Mouse (Mus musculus): Measurements from ENCODE around the gene Hoxb8.

The Hoxb8 gene

DNA sequence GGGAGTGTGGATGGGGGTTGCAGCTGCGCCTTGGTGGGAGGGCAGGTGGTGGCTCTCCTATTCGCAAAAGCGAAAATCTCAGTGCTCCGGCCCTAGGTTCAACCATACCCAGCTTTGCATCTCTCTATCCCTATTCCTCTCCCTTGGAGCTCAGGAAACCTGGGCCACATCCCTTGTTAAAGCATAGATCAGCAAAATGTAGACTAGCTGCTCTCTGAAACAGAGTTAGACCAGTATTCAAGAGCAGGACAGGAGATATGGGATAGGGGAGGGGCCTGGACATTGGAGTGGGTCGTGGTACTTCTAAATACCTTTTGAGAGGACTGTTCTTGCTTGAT, 33.6 kb downstream of the Hoxb8 start:
- no peak for DNase-seq (ENCODE audit: low spot score in 2 of 2)

DNA sequence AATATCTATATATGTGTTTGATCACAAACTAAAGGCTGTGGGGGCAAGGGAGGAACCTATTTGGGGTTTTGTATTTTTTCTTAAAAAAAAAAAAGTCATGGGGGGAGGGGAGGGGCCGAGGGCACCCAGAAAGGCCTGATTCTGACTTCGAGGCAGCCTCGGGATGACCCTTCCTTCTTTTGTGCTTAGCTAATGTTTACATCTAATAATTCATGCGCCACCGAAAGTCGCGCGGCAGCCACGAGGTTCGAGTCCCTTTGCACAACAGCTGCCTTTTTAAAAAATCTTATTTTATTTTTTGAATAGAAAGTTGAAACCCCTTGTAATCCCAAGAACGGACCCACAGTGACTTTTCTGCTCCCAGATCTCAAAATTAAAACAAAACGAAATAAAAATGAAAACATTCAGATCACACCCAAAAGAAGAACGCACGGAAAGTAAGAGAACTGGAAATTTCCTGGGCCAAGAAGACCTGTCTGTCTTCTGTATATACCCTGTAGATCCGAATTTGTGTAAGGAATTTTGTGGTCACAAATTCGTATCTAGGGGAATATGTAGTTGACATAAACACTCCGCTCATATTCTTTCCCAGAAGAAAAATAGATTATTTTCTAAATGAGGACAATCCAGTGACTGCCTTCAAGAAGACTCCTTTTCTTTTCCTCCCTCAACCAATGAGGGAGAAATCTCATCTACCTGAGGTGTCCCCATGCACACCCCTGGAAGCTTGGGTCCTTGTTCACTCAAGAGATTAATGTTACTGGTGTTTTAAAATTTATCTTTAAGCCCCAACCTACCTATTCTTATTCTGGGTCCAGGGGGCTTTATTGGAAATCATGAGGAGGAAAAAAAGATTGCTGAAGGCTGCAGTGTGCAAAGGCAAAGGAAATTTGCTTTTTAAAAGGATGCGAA, 35.2 kb downstream of the Hoxb8 start:
- DNase-seq (ENCODE audit: low spot score in 2 of 2), result no peak

DNA sequence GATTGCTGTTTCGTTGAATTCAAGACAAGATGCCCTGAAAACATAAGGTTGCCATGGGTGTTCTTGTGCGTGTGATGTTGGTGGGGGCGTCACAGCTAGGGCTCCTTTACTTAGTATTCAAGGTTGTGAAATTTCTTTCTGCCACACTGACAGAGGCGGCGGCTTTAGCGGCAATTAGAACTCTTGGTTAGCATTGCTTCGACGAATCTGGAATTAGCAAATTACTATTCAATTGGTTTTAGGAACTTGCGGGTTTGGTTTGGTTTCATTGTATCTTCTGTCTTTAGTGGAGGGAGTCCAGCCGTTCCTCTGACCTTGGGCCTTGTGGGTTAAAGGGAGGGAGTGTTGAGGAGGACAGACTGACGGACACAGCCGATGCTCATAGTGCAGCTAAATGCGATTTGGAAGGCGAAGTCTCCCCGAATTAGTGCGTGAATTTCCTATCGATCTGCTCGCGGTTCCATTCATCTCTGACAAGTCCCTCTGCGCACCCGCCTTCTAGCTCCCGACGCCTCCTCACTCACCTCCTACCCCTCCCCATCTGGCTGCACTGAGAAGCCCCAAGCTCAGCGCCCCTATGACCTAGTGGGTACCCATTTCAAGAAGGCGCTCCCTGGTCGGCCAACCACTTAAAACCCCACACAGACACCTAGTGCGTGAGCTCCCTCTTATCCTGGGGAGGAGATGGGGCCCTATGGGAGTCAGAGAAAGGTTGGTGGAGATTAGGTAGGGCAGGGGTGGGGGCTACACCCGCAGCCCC, 36.1 kb downstream of the Hoxb8 start, which contains the start of gene Hoxb4:
Hoxb4 (plus strand) TSS at position 660 of the 760 bp plus-strand sequence.
- DNase-seq (ENCODE audit: low spot score in 2 of 2), result no peak

DNA sequence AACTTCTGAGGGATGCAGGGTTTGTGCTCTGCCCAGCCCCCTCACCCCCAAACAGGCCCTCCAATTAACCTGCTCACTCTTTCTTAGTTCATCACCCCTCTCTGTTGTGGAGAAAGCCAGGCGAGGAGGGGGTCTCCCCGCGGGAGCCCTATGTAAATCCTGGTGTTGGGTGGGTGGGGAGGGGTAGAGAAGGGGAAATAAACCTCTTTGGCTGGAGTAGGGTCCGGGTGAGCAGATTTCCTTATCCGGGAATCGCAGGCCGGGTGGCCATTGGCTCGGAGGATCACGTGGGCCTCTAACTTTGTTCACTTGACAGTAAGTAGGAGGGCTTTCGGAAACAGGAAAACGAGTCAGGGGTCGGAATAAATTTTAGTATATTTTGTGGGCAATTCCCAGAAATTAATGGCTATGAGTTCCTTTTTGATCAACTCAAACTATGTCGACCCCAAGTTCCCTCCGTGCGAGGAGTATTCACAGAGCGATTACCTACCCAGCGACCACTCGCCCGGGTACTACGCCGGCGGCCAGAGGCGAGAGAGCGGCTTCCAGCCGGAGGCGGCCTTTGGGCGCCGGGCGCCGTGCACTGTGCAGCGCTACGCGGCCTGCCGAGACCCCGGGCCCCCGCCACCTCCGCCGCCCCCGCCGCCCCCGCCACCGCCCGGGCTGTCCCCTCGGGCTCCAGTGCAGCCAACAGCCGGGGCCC, 36.8 kb downstream of the Hoxb8 start:
- DNase-seq (ENCODE audit: low spot score in 2 of 2), result no peak

DNA sequence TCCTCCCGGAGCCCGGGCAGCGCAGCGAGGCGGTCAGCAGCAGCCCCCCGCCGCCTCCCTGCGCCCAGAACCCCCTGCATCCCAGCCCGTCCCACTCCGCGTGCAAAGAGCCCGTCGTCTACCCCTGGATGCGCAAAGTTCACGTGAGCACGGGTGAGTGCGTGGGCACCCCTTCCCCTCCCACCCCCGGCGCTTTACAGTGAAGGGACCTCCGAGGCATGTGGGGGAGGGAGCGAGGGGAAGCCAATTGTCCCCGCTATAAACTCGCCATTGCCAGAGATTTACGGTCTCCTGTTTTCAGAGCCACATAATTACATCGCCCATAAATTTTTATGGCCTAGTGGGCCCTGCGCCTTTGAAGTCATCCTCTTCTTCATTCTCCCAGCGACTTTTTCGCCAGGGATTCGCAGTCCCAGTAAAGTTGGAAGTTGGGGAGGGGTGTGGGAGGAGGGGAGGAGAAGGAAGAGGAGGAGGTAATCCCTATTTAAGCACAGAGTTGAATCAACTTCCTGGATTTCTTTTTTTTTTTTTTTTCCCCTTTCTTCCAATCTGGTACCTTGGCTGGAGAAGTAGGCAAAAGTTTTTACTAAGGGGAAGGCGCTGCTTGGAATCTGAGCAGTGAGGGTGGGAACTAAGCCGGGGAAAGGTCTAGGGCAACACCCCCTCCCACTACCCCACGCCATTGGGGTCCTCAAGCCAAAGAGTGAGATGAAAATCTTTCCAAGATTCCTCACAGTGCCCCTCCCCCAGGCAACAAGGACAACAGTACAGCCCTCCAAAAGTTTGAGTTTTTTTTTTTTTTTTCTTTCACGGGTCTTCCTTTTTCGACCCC, 37.6 kb downstream of the Hoxb8 start:
- DNase-seq (ENCODE audit: low spot score in 2 of 2), result no peak

DNA sequence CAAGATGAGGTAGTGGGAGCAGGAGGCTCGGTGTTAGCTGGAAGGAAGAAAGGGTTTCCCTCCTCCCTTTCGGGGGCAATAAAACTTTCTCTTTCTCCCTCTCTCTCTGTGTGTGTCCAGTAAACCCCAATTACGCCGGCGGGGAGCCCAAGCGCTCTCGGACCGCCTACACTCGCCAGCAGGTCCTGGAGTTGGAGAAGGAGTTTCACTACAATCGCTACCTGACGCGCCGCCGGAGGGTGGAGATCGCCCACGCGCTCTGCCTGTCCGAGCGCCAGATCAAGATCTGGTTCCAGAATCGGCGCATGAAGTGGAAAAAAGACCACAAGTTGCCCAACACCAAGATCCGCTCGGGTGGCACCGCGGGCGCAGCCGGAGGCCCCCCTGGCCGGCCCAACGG, 38.2 kb downstream of the Hoxb8 start:
- no peak for DNase-seq (ENCODE audit: low spot score in 2 of 2)

DNA sequence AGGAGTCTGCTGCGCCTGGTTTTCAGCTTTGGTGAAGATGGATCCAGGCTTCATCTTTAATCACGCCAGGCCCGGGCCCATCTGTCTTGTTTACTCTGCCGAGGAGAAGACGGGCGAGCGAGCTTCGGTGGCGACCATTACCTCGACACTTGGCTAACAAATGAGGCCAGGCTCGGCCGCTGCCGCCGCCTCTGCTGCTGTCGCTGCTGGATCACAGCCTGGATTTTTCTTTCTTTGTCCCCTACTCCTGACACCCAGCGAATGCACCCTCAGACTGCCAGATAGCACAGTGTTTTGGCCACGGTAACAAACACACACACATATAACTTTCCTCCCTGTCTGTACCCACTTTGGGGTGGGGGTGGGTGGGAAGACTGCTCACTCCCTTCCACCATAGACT, 39.0 kb downstream of the Hoxb8 start:
- DNase-seq (ENCODE audit: low spot score in 2 of 2), result no peak

DNA sequence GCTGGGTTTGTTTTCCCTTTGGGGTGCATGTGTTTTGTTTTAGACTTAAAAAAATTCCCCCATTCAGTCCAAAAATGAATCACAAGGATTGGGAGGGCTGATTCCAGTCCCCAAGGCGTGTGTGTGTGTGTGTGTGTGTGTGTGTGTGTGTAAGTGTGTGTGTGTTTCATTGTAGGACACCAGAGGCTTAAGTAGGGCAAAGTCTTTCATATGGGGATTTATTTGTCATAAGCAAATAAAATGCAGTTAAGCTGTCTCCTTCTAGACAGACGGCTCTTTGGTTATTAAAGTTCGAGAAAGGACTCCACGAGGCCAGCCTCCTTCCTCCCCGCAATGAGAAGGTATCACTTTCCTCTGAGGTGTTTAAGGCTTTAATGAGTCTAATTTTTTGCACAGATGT, 40.1 kb downstream of the Hoxb8 start:
- no peak for DNase-seq (ENCODE audit: low spot score in 2 of 2)

DNA sequence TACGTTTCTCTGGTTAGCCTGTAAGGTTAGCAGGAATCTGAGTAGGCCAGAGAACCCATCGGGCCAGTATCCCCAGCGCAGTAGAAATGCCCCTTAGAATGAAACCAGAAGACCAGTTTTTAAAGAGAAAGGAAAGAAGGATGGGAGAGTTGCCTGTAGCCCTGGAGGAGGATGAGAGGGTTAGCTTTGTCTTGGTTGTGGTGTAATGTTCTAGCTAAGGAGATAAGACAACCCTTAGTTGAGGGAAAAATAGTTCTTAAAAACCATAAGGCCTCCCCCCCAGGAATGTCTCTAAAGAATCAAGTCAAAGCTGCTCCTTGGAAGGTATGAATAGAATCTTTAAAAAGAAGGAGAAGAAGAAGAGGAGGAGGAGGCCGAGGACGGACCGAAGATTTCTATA, 41.0 kb downstream of the Hoxb8 start:
- DNase-seq (ENCODE audit: low spot score in 2 of 2), result no peak

DNA sequence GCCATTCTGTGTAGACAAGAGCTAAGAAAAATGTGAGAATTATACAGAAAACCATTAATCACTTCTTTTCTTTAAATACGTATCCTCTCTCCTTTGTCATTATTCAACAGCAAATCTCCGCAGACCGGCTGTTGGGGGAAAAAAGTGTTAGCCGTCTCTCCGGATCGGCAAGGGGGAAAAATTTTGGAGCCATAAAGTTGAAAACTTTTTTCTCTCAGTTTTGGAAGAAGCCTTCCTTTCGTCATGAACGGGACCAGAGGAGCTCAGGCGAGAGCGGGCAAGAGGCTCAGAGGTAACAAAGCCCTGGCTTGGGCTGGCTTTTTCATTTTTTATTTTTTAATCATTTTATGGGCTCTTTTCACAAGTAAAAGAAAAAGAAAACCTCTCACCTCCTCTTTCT, 41.4 kb downstream of the Hoxb8 start, which contains the start of gene Hoxb3:
Hoxb3 (plus strand) TSS at position 173 of the 400 bp plus-strand sequence.
- DNase-seq (ENCODE audit: low spot score in 2 of 2), result no peak

DNA sequence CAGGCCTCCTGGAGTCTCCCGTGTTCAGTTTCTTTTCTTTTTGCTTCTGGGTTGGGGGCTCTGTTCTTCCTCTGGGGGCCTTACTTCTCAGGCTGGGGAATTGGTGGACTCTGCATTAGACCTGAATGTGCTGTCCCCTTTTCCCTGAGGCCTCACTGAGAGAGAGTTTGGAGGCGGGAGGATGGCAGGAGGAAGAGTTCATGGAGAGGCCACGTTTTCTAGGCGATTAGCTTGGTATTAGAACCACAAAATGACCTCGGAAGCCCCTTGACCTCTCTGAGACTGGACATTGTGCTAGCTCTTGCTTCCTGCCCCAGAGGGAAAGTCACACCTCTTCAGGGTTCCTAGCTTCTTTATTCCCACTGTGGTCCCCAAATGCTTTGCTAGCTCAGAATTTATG, 42.4 kb downstream of the Hoxb8 start:
- DNase-seq (ENCODE audit: low spot score in 2 of 2), result no peak

DNA sequence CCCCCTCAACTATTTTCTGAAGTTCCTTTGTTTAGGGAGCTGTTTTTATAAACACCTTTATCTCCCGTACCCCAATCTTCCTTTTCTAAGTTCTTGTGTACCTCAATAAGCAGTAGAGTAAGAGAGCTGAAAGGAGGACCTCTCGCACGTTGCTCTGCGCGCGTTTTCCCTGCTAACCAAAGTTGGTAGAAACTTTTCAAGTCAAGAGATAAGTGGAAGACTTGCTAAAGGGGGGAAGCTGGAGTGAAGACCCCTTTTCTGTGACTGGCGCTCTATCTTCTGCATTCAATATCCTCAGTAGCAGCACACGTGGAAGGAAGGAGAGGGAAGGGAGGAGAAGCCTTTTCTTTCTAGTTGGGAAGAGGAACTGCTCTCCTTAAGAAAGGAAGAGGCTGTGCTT, 43.3 kb downstream of the Hoxb8 start:
- DNase-seq (ENCODE audit: low spot score in 2 of 2), result no peak

DNA sequence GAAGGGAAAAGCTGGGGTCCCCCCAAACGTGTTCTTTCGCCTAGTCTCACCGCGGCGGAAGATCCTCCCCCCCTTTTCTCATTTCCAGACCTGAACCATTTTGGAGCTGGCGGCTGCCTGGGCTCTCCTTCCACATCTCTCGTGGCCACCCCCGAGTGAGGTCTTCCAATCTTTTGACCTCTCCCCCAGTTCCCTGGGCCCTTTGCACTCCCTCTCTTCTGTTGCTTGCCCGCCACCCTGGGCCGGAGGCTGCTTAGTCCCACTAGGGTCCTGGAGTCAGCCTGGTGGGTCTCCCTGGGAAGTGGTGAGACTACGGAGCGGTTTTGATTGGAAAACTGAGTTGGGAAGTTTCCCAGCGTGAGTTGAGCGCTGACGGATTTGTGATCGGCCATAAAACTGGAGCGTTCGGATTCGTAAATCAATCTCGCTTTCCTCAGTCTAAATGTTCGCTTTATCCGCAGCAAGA, 44.1 kb downstream of the Hoxb8 start:
- no peak for DNase-seq (ENCODE audit: low spot score in 2 of 2)

DNA sequence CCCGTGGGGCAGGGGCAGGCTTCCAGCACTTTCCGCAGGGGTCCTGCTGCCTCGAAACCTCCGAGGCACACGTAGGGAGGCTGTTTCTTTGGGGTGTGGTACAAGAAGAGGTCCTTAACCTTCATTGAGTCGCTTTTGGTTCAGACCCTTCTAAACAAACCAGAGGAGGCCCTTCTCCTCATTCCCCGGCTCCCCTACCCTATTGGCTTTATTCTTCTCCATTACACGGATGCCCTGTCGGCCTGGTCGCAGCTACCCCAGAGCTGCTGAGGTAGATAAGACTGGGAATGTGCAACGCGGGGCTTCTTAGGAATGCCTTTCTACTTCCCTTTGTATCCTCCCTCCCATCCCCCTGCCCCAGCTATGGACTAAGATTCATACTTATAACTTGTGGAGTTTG, 45.0 kb downstream of the Hoxb8 start:
- no peak for DNase-seq (ENCODE audit: low spot score in 2 of 2)

DNA sequence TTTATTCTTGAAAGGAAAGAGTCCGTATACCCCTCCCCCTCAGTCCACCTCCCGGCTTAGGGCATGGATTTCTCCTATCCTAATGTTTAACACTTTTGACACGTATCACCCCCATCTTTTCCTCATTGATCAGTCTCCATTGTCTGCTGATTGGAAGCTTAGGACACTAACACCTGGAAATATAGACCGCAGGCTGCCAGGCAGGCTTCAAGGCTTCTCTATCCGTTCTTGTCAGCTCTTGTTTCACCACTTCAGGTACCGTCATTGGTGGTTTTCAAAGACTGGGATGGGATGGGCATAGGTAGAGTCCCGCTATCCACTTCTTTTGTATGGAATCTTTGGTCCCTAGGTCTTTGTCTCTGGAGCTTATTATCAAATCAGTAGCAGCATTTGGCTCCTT, 45.4 kb downstream of the Hoxb8 start:
- DNase-seq (ENCODE audit: low spot score in 2 of 2), result no peak

DNA sequence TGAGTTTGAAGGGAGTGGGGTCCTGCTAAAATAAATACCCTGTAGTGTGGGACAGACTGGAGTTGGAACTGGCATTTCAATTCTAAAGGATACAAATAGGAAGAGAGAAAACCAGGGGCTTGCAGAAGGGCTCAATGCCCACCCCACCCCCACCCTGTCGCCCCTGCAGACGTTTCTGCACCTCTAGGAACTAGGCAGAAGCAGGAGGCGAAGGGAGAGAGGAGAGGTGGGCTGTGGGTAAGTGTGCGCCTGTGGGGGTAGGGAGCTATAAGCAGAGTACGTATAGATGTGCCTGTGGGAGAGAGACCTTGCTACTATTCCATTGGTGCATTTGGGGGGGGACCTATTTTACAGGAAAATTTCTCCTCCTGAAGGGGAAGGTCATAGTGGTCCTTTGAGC, 46.0 kb downstream of the Hoxb8 start:
- DNase-seq (ENCODE audit: low spot score in 2 of 2), result no peak

DNA sequence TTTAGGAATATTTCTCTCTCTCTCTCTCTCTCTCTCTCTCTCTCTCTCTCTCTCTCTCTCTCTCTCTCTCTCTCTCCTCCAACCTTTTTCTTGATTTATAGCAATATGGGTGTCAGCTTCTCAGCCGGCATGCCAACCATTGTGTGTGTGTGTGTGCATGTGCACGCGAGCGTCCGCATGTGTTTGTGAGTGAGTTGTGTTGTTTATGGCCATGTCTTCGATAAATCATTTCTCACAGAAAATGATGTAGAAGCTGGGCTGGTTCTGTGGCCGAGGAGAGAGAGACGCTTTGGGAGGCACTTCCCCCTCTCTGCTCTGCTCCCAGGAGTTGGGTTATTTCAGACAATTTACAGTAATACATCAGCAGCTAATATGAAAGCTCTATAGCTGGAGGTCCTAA, 46.9 kb downstream of the Hoxb8 start:
- no peak for DNase-seq (ENCODE audit: low spot score in 2 of 2)

DNA sequence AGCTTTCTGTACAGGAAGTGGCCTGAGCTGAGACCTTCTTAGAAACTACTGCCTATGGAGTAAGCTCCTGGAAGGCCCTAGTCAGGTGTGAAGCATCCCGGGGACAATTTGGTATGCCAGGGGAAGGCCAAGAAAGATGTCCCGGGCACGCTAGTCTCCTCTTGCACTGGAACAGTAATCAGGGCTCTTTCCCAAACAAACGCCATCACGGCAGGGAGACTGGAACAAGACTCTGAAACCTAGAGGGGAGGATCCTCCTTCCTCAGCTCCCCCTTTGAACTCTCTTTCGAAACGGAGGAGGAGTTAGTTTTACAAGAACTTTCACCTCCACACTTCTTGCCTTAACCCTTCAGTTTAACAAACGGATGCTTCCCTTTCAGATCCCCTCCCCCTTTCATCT, 50.4 kb downstream of the Hoxb8 start:
- no peak for DNase-seq (ENCODE audit: low spot score in 2 of 2)

DNA sequence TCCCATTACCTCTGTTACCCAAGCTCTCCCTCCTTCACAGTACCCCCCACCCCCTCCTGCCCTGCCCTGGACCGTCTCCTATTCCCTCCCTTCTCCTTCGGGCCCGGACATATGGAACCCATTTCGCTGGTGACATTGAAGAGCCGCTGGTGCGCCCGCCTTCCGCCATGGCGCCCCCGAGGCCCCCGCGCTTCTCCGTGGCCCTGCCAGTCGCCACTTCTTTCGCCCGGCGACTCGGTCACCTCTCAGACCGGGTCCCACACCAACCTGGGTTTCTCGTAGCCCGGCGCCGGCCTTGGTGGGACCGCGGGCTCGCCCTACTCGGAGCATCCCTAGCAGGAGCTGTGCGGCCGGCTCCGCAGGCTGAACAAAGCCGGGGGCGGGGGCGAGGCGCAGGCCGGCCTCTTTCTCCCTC, 50.9 kb downstream of the Hoxb8 start:
- no peak for DNase-seq (ENCODE audit: low spot score in 2 of 2)

DNA sequence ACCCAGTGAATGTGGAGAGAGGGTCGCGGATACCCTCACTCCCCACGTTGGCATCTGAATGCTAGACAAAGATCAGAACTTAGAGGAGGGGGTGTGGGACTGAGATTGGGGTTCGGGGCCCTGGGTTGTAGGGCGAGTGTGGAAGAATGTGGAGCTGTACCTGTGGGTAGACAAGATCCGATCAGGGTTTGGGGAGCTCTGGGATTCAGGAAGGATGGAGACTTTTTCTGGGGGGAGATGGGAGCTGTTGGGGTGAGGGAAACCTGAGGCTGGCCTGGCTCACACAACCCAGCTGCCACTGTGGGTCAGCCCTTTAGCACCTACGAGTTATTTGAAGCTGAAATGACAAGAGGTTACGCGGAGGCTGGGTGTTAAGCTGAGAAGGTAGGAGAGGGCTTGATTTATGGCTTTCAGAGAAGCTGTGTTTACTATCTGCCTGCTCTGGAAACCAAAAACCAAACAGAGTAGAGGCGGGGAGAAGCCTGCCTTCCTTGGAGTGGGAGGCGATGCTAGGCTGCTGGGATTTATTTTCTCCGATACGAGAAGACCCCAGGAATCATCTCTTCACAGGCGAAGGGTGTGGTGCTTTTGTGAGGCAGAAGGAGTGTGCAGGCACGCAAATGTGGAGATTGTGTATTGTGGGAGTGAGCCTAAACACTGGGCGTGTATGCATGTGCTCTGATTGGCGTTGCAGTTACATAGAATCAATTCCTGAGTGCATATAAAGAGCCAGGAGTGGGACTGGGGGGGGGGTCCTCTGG, 51.7 kb downstream of the Hoxb8 start:
- DNase-seq (ENCODE audit: low spot score in 2 of 2), result no peak

DNA sequence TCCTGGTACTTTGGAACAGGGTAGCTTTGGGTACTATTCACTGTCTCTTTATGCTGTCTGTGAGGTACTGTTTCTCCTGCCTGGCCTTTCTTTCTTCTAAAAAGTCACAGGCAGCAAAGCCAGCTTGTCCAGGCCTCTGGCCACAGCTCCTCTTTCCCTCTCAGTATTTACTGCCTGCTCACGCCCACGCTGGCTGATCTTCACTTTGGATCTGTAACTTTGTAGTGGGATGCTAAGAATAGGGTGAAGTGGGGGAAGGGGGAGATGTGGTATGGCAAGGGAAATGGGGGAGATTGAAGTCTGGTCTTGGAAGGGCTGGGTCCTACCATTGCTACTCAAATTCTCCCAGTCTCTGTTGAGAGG, 52.3 kb downstream of the Hoxb8 start:
- no peak for DNase-seq (ENCODE audit: low spot score in 2 of 2)
